Mouse (Mus musculus): Measurements from ENCODE around the gene Gm6502.
"Not testable (repeated sequence)": the region's sequence is repeated elsewhere in the genome, so short reads cannot be mapped to it uniquely, and the experiment has no call there.

The Gm6502 gene

DNA sequence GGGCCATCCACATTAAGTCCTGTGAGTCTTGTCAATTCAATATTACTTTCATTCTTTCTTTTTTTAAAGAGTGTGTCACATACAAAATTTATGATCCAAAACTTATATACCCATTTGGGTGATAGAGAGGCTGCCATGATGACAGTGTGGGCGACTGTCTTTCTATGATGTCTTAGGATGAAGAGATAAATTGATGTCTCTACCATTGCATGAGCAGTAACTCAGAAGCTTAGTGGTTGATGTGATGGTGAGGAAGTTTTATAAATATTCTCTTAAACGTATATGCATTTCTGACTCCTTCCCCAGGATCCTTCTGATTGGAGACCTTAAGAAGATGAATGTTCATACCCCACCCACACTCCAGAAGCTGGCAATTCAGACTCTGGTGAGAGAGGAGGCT is at the start of gene Gm6502:
TSS of gene Gm6502 (plus strand) at position 301 of the 400 bp plus-strand sequence.
- not testable (repeated sequence) for DNase-seq (ENCODE audit: low read depth, low spot score)

DNA sequence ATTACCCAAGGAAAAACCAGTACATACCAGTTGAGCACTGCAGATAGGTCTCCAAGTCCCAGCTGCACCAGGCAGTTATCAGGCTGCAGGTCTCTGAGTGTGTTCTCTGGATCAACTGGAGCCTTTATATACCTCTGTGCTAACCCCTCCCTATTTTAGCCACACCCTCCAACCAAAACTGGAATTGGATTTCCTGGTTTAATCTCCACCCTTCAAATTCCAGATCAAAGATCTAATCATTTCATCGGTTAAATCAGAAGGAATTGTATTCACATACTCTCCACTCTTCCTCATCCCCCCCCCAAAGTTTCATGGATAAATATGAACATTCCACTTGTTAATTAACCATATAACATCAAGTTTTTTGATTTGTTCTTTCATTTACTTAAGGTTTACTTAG is 7.5 kb upstream of the Gm6502 start, which contains the start of gene A430089I19Rik:
TSS of gene A430089I19Rik (minus strand) at position 101 of the 400 bp plus-strand sequence.
- not testable (repeated sequence) for DNase-seq (ENCODE audit: low read depth, low spot score)

DNA sequence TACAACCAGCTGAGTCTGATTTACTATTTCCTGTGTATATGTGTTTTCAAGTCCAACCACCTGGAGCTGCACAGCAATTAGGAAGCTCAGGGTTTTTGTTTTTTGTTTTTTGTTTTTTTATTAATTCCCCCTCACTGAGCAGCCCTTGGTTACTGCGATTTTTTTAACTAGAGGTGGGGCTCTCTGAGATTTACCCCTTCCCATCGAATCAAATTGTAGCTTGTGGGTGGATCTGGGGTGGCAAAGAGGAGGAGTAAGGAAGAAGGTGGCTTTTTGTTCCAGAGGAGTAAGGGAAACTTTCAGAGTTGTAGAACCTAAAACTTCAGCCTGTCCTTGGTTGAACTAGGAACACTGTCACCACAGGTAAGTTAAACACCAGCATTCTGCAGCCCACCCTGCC is 25.2 kb downstream of the Gm6502 start, which contains the start of gene AA792892:
TSS of gene AA792892 (plus strand) at position 301 of the 400 bp plus-strand sequence.
- not testable (repeated sequence) for DNase-seq (ENCODE audit: low read depth, low spot score)
